Mouse (Mus musculus) ZHBTc4 (cell line): ENCODE data around the gene Tmem189.

ENCODE experiments used
- DNase-seq: peaks from one replicate; pipeline ENCODE4 v3.0.0-alpha.2; 2011; ENCODE audit warnings: low read depth, low spot score

The Tmem189 gene

DNA sequence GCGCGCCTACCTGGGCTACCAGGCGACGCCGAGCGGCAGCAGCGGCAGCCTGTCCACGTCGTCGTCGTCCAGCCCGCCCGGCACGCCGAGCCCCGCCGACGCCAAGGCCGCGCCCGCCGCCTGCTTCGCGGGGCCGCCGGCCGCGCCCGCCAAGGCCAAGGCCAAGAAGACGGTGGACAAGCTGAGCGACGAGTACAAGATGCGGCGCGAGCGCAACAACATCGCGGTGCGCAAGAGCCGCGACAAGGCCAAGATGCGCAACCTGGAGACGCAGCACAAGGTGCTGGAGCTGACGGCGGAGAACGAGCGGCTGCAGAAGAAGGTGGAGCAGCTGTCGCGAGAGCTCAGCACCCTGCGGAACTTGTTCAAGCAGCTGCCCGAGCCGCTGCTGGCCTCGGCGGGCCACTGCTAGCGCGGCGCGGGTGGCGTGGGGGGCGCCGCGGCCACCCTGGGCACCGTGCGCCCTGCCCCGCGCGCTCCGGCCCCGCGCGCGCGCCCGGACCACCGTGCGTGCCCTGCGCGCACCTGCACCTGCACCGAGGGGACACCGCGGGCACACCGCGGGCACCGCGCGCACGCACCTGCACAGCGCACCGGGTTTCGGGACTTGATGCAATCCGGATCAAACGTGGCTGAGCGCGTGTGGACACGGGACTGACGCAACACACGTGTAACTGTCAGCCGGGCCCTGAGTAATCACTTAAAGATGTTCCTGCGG is at the start of gene Tmem189:
Gene Tmem189 (minus strand): TSS at position 322 of the 718 bp plus-strand sequence.
- peak; percentile 95 for DNase-seq

DNA sequence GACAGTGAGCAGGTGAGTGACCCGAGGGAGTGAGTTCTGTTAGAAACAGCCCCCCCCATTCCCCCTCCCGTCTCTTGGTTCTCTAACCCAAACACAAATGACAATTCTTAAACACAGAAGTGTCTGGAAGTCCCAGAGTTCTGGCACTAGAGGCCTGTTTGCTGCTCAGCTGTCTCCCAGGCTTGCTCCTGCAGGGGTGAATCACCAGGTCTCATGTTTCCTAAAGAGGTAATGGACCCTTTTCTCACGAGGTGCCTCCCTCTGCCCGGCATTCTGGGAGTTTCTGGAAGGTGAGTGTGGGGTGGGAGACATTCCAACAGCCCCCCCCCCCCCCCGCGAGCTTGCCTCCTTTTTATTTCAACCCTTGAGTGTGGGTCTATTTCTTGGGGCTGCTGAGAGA is 49.4 kb upstream of the Tmem189 start:
- DNase-seq = no peak

DNA sequence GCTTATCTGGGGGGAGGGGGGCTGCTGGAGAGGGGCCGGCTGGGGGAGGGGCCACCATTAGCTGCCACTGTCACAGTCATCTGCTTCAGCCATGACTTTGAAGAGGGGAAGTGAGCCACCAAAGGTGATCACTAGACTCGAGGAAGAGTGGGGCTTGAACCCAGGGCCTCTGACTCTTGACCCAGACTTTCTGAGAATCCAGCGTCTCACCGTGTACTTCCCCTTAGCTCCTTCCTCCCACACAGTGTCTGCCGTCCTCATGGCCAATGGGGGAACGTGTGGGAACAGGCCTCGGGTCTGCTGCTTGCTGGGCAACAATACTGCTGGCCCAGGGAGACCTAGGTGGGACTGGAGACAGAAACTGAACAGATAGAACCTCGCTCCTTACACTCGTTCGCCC is 45.2 kb upstream of the Tmem189 start:
- no peak for DNase-seq

DNA sequence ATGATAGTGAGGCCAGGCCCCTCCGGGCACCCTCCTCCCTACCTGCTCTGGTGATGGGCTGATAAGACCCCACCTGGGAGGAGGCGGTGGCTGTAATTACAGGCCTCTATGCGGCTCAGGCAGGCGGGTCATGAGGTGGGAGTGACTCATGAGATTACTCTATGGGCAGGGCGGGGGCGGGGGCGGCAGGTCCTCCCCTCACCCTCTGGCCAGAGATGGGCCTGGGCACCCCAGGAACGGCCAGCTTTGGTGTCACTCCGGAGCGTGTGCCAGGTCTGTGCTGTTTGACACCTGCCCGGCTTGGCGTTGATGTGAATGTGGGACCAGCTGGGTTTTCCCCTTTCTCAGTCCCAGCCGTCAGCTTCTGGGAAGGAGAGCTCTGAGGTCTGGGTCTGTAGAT is 41.5 kb upstream of the Tmem189 start:
- no peak for DNase-seq

DNA sequence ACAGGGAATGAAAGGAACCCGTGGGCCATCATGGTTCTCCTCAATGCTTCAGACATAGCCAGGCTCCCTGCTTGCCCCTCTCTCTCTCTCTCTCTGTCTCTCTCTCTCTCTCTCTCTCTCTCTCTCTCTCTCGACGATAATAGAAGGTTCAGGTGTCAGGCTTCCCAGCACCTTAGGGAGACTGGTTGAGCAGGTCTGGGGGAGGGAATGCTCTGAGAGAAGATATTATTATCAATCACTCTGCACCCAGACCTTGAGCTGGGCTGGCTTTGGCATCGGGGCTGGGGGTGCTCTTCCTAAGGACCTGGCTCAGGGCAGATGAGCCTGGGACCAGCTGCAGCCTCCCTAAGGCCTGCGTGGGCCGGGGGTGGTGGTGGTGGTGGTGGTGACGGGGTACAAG is 40.4 kb upstream of the Tmem189 start:
- DNase-seq = no peak

DNA sequence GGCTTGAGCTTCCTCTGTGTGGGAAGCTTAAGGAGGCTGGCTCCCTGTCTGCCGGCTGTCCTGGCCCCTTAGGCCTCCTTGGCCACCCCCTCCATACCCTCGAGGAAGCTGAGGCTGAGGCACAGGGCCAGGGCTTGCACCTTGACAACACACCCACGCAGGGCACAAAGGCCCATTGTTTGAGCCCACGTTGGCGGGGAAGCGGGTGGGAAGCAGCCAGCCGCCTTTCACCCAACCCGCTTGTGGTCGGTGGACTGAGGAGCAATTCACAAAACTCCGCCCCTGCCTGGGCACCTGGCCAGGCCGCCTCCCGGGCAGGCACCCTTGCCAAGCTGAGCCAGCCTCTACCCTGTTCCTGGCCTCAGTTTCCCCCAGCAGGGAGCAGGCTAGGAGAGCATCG is 37.5 kb upstream of the Tmem189 start:
- DNase-seq = no peak

DNA sequence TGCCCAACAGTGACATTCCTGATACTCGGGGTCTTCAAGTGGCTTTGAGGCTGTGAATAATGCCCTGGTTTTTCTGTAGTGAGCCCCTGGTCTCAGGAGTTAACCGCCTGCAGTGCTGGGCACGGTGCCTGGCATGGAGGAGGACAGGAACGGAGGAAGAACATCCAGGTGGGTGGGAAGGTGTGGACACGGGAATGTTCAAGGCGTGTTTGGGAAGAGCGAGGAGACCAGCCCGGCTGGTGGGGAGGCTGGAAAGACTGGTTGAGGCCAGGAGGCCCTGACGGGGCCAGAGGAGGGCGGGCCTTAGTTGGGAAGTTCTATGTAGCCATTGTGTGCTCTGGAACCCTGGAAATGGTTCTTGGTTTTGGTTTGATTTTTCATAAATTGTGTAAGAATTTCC is 36.3 kb upstream of the Tmem189 start:
- DNase-seq = no peak

DNA sequence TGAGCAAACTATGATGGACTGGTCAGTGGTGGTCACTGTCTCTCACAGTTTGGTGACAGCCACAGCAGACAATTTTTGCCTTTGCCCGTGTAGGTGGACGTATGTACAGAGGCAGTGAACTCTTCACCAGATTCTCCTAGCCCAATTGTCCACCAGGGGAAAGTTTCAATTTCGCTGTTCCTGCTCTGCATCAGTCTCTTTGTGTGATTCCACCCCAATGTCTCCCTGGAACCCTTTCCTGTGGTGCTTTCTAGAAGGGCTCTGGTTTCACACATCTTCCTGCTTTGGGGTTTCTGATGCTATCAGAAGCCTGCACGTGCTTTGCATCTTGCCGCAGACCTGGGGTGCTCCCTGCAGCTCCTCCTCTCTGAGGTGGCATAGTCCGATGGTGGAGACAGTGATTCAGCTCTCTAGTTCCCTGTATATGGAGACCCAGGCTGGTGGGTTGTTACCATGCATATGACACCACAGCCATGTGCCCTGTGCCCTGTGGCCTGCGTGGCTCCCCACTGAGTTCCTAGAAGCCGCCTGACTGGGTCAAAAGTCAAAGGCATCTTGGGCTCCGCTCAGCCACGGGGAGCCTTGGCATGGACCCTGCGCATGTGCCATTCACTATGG is 34.1 kb upstream of the Tmem189 start:
- no peak for DNase-seq

DNA sequence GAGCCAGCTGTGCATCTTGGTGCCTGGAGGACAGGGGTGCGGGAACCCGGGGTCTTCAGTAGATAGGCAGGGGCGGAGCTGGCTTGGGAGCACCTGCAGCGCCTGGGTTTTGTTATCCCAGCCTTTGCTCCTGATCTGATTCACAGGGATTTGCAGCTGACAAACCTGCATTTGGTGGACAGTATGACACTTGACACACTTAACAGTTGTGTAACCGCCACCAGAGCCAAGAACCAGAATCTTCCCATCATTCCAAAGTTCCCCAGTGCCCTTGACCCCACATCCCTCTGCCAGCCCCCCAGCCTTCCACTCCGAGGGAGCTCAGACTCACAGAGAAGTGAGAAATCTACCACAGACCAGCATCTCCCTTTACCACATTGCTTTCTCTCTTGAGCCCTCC is 32.9 kb upstream of the Tmem189 start:
- no peak for DNase-seq

DNA sequence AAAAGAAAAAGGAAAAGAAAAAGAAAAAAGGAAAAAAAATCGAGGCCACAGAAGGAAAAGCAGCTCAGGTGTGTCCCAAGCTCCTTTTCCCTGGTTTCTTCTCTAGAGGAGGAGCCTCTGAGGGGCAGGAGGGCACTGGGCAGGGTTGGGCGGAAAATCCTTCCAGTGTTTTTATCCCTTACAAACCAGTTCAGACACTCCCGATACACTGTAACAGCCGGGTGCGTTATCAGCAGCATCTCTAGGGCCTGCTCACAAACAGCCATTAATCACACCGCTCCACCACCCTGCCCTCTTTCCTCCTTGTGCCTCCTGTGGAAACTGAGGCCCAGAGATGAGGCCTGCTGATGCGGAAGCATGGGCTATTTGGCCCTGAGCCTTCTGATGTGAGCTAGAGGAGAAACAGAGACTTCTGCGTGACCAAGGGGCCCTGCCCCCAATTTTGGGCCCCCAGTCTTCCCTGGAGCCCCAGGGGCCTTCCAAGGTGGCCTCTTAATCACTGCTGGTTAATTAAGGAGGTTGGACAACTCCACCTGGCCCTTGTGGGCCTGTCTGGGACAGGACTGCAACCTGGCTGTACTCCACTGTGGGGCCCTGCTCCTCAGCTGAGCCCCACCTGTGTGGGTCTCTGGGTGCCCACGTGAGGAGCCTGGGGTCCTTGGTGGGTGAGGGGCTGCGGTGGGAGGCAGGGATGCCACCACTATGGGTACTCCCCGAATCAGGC is 31.7 kb upstream of the Tmem189 start:
- no peak for DNase-seq

DNA sequence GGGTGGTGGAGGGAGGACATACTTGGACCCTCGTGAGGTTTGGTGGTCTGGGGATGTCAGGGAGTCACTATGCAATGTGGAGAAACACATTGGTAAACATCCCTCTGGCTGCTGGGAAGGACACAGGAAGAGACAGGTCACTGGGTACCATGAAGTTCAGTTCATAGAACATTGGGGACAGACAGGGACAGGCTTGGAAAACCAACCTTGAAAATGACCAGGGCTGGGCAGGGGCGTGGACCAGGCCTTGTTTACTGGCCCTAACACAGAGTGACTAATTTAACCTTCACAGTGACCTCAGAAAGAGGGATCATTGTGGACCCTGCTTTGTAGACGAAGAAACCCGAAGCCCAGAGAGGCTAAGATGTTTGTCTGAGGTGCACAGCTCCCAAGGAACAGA is 29.9 kb upstream of the Tmem189 start:
- DNase-seq = no peak

DNA sequence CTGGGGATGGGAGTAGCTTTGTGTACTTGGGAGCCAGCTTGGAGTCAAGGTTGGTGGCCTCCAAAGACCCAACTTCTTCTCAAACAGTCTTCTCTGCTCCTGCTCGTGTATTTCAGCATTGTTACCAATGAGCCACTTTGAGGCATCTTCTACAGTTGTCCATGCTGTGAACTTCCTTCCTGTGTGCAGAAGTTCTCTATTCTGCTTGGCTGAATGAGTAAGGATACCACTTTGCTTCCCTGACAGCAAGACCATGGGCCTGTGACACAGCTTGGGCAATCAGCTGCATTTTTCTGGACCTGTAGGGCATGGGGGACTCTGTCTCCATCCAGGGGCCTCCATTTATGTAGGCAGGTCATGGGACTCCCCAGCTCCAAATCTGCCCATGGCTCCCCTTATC is 27.6 kb upstream of the Tmem189 start:
- no peak for DNase-seq

DNA sequence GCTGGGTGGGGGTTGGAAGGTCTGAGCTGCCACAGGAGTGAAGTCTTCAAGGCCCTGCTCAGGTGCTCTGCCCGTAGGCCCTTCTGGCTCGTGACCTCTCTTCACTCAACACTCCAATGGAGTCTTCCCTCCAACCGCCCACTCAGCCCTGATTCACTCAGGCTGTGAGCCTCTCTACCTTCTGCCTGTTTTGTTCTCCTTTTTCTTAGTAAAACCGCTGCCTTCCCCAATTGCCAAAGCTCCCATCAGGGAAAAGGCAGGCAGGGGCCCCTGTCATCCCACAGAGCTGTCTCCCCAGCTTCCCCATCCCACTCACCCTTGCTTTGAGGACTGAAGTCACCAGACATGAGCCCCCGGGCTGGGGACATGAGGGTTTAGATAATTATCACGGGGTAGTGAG is 25.4 kb upstream of the Tmem189 start:
- DNase-seq = no peak

DNA sequence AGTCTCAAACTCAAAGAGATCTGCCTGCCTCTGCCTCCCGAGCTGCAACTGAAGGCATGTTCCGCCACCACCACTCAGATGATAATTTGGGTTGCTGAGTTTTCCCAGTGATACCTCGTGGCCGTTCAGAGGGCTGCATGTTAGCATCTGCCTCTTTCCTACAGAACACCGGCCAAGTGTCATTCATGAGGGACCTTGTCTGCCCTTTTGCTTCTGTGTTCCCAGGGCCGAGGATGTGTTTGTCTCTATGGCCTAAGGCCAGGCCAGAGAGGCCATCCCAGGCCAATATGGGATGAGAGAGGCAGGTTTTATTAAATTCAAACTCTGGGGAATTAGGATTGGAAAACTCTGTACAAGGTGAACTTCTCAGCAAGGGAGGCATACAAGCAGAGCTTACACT is 24.7 kb upstream of the Tmem189 start:
- DNase-seq = no peak

DNA sequence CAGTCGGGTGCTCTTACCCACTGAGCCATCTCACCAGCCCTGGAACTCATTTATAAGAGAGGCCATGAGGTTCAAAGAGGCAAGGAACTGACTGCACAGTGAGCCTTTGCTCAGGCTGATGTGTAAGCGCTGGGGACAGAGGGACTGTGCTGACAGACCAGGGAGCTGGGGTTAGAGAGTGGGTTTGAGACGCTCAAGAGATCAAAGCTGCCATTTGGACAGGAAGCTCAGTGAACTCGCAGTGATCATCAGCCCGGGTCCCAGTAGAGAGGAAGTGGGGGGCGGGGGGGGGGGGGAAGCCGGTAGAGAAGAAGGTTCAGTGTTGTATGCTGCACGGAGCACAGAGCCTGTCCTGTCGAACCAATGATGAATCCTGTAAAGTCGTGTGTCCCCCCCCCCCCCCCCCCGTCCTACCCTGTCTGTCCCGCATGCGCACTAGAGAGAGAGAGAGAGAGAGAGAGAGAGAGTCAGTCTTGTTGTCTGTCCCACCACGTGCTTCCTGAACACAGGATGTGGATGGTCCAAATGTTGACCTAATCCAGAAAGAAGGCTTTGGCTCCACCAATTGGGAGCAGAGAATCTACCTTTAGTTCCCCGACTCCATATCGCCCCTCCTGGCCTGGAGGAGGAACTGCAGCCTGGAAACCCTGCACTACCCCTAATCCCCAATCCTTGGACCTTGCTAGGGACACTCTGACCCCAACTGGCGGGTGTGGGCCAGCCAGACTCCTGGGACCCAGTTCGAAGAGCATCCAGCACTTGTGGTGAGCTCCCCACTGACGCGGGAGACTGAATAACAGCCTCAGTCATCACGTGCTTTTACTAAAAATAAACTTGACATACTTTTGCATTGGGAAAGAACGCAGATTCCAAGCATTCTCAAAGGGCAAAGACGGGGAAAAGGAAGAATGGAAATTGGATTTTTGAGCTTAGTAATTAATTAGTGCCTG is 23.5 kb upstream of the Tmem189 start:
- peak; percentile 83 for DNase-seq

DNA sequence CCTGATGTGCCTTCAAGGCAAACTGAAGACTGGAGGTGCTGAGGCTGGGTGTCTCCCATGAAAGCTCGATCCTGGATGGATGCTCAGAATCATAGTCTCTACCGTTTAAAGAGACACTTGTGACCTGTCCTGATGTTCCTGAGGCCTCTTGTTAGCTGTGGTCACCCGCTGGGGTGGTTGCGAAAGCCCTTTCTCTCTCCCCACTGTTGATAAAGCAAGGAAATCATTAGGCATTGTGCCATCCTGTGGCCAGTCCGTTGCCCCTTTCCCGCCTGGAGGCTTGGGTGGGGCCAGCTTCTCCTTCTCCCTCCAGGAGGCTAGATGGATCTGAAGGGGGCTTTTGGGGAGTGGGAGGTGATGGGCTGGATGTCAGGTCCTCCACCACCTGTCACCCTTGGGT is 21.0 kb upstream of the Tmem189 start:
- no peak for DNase-seq

DNA sequence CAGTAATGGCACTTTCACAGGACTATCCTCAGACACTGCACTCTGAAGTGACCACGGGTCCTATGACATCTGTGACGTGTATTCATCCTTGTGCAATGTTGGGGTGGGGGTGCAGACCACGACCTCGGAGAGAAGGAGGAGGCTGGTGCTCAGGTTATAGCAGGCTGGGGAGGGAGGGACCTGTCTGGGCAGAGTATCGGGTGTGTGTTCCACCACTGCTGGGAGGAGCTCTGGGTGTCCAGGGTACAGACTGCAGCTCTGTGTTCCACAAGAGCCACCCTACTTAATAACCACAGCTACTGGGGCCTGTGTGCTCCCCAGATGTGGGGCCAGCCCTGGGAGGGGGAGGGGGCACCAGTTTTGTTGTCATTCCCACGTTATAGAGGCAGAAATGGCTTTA is 20.3 kb upstream of the Tmem189 start:
- no peak for DNase-seq

DNA sequence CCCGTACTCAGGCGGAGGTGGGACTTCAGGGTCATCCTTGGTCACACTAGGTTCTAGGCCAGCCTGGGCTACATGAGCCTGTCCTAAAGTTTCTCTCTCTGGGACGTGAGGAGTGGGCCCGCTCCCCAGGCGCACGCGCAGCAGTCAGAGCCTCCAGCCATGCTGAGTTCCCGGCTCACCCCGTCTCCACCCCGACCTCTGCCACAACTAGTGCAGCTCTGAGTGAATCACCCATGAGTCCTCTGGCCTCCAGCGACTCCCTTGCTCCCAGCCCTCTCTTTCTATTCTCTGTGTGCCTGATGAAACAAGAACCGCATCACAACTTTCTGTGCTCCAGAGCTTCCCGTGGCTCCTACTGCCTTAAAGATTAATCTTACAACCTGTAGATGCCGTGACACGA is 18.8 kb upstream of the Tmem189 start:
- DNase-seq = peak; percentile 54

DNA sequence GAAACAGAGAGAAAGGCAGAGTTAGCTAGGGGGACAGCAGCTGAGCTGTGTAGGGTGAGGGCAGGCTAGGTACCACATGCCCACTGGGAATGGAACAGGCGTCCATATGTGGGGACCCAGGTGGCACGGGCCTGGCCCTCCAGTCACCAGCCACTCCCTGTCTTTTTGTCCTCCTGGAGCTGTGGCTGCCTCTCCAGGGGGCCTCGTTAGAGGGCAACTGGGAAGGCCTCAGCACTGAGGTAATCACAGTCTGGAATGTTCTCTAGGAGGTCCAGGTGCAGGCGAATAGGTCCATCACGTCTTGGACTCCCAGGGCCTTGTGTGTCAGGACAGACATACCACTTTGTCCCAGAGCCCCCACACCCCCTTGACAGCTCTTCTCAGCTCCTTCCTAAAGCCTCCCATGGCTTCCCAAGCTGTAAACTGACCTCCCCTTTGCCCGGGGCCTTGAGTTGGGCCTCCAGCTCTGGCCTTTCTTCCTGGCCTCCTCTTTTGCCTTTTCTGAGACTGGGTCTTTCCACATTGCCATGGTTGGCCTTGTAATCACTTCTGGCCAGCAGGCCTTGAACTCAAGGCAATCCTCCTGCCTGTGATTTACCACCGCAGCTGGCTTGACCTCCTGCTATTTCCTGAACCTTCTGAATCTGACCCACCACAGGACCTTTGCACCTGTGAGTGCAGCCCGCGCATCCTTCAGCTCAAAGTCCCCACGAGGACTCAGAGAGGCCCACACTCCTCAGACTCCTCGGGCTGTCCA is 16.7 kb upstream of the Tmem189 start:
- no peak for DNase-seq

DNA sequence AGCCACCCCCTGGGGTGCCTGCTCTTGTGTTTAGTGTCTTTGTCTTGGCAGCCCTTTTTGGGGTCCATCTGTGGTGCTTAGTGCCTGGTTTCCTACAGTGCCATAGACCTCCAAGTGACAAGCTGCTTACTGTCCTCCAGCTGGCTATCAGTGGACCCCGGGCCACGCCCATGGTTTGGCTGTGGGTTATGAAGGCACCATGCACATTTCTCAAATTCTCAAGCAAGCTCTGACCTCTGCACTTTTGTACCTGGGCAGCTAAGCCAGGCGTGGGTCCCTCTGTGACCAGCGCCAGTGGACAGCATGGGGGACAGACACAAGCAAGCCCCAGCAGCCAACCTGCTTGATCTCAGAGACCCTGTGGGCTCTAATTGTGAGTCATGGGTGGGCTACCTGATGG is 14.8 kb upstream of the Tmem189 start:
- no peak for DNase-seq

DNA sequence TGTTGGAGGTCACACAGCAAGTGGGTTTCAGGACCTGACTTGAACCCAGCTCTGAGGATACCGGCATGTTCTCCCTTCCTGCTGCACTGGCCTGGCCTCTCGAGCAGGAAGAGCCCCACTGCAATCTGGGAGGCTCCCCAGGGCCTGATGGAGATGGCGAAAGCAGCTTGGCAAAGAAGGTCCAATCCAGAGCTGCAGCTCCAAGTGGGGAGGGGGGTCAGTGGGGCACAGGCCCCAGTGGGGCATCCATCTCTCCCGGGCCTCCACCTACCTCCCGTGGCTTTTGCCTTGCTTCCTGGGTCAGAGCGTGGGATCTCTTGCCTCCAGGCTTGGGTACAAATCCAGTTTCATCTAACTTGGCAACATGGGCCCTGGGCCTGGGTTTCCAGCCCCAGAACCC is 12.5 kb upstream of the Tmem189 start:
- no peak for DNase-seq
